Mouse (Mus musculus) heart, postnatal 10 days (tissue): Measurements from ENCODE around the gene Cend1. TPM values are rescaled to one million over a fixed set of nuclear protein-coding genes. Genes with fewer than 3 reads are reported as not detected.
"Not testable (repeated sequence)": the region's sequence is repeated elsewhere in the genome, so short reads cannot be mapped to it uniquely, and the experiment has no call there.

Experiments
- DNase-seq, 2 experiments: peaks; one replicate each; pipeline ENCODE4 v3.0.0; 2021
- intact Hi-C: fragments of 180-260 bp; cut with DNase I; formaldehyde crosslinking; loops from one replicate; pipeline ENCODE4 v1.15.1; 2025
- total RNA-seq, 2 experiments: library from RNA; stranded (reverse); gene quantifications; 2 replicates each; pipeline ENCODE4 v1.2.3; 2021

Cend1 gene
- total RNA-seq, 2 experiments from 2014 or later, result 1.6 TPM

- intact Hi-C loops, DNase-seq: not testable (repeated sequence)
Observed at GRCm38 (mm10) chr7:141446374-141446773, 17.1 kb upstream of the Cend1 start.

GRCm38 (mm10) chr7:141443828-141444237 is 14.5 kb upstream of the Cend1 start, which contains the start of gene Pidd1:
Gene Pidd1 (minus strand): TSS chr7:141444025.
- intact Hi-C loops, result no loop called here
- DNase-seq, result peak; percentile 73 to 78

DNA sequence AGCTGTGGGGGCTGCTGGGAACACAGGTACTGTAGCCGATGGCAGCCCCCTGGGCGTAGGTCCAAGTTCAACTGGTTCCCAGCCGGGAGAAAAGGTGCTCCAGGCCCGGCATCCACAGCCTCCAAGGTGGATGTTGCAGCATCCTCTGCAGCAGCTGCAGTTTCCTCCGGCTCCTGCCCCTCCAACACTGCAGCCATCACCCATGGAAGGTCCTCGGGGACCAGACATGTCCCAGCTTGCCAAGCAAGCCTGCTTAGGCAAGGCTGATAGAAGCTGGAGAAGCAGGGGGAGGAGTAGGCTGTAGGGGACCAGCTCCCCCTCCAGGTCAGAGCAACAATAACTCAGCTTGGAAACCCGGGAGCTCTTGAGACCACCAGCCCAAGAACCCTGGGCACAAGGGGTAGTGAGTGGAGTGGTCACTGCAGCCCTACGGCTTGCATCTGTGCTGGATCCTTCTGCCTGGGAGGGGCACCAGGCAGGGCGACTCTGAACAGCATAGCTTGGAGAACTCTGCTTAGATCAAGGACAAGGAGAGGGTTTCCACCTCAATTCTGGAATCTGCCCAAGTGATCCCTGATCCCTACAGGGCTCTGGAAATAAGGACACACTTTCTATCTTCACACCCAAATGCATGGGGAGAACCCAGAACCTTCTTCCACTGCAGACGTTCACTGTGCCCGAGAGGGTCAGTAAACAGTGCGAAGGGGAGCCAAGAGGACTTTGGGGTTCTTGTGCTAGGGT is 14.0 kb upstream of the Cend1 start:
- intact Hi-C loops, result no loop called here
- DNase-seq, result peak; percentile 31 to 48

DNA sequence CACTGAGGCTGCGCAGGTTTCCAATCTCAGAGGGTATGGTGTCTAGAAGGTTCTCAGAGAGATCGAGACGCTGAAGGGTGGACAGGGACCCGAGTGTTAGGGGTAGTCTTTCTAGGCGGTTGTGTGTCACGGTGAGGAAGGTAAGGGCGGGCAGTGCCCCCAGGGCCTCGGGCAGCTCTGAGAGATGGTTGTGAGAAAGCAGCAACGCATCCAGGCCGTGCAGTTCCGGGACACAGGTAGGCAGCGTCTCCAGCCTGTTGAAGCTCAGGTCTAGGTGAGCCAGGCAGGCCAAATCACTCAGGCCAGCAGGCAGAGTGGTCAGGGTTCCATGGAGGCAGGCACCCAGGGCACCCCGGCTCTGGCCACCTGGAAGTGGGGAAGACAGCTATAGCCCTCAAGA is 12.9 kb upstream of the Cend1 start:
- intact Hi-C loops, result no loop called here
- no peak for DNase-seq

DNA sequence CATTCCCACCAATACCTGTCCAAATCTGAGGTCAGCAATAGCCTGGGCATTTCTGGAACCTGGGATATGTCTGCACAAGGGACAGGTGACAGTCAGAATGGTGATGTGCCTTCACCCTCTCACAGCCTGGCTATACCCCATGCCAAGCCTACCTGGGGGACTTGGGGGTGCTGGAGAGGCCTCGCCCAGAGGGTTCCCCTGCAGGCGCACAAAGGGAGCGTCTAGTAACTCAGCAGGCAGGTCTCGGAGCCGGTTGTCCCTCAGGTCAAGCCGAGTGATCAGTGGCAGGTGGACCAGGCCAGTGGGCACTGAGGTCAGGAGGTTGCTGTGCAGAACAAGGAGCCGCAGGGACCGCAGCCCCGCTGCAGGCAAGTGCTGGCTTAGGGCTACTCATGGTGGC is 12.2 kb upstream of the Cend1 start:
- intact Hi-C loops, result no loop called here

DNA sequence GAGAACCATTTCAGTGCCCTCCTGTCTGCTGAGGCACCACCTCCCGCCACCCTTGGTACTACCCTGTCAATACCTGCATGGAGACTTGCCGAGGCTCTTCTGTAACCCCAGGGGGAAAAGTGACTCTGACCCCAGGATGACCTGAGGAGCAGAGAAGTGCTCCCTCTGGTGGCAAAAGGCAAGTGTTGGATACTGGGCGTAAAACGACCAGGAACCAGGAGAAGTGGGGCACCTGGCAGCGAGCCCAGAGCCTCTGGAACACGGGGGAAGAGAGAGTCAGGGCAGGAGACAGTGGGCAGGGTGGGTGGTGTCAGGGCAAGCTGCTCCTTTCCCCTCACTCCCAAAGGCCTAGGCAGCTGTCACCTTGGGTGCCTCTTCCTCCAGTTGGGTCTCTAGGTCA is 11.3 kb upstream of the Cend1 start:
- DNase-seq, result peak; percentile 51 to 76
- intact Hi-C loops, result no loop called here

More for the DNA sequence above, 12.2 kb upstream of the Cend1 start:
- DNase-seq, result no peak

GRCm38 (mm10) chr7:141439811-141440210 is 10.5 kb upstream of the Cend1 start:
- no peak for DNase-seq
- intact Hi-C loops, result no loop called here

- no peak for DNase-seq
Observed at GRCm38 (mm10) chr7:141439140-141439679, 9.9 kb upstream of the Cend1 start.

DNA sequence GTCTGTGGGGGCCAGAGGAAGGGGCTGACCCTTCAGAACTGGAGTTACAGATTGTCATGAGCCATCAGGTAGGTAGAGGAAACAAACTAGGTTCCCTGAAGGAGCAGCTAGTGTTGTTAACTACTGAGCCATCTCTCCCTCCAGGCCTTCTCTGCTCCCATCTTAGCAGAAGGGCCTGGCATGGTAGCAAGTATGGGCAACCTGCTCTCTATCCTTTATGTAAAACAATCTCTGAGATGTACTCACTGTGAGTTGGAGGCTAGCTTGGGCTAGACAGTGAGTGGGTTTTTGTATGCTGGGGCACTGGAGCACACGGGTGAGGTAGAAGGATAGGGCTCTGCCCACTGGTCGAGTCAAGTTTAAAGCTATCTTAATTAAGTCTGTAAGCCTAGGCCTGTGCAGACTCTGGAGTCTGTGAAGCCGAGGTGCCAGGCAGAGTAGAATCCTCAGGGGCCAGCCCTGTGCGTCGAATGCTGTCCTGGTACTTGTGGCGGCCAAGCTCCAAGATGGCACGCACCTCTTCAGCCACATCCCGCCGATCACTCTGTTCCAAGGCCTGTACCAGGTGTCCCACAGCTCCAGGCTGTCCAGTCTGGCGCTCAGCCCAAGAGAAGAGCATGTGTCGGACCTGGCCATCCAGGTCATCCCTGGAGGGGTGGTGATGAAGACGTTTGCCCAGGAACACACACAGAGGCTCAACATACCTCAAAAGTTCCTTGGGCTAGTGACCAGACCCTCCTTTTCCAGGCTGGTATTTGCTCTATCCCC is 9.1 kb upstream of the Cend1 start:
- intact Hi-C loops, result no loop called here

More at GRCm38 (mm10) chr7:141439140-141439679, 9.9 kb upstream of the Cend1 start:
- intact Hi-C loops, result no loop called here

DNA sequence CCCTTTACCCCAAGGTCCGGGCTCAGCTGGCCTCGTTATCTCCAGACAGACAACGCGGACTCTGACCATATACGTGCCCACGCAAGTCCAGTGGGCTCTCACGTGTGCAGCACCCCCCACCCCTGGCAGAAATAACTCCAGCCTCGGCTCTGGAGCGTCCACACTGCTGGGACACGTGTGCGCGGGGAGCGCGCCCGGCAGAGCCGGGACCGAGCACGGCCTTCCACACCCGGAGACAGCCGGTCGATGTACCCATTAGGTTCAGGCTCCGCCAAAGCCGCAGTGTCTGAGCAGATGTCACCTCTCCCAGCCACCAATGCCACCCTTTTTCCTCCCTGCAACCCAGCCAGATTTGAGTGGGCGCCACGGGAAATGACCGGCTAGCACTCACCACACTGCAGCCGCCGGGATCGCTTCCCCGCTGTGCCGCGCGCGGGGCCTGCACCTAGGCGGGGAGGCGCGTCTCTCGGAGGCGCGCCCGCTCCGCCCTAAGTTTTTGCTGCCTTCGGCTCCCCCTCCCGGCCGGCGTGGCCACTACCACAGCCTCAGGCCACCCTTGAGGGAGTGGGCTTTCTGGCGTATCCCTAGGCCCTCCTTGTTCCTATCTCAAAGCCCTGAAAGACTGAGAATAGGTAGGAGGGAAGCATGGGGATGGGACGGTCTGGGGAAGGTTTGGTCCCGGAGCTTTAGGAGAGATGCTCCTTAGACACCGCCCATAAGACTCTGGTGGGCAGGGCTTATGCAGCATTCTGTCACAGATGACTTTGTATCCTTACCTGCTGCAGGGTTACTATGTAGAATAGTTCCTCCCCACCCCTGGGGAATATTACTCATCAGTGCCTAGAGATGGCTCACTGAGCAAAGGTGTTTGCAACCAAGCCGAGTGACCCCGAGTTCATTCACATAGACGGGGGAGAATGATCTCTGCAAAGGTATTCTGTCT is 8.2 kb upstream of the Cend1 start, which contains the start of gene Slc25a22:
Gene Slc25a22 (minus strand): TSS at position 715 of the 943 bp plus-strand sequence.
- intact Hi-C loops, result loop anchor here (1.0 kb wide), 1 partner anchor 28 kb away; no protein-coding TSS in a partner anchor

More for the DNA sequence above, 9.1 kb upstream of the Cend1 start:
- no peak for DNase-seq

DNA sequence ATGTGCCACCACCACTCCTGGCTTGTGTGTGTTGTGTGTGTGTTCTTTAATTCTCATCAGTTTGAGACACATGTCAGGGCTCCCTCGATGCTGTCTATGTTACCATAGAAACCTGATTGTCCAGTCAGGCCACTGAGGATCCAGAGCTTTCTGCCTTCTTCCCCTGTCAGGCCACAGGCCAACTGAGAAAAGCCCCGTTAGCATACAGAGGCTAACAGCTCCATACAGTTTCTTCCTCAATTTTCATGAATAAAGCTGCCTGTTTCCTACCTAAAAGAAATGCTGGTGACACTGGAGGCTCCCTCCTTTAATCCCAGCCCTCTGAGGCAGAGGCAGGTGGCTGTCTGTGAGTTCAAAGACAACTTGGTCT is 7.2 kb upstream of the Cend1 start:
- intact Hi-C loops, result no loop called here
- DNase-seq, result no peak

More for the DNA sequence above, 8.2 kb upstream of the Cend1 start, which contains the start of gene Slc25a22:
- peak; percentile 88 for DNase-seq

DNA sequence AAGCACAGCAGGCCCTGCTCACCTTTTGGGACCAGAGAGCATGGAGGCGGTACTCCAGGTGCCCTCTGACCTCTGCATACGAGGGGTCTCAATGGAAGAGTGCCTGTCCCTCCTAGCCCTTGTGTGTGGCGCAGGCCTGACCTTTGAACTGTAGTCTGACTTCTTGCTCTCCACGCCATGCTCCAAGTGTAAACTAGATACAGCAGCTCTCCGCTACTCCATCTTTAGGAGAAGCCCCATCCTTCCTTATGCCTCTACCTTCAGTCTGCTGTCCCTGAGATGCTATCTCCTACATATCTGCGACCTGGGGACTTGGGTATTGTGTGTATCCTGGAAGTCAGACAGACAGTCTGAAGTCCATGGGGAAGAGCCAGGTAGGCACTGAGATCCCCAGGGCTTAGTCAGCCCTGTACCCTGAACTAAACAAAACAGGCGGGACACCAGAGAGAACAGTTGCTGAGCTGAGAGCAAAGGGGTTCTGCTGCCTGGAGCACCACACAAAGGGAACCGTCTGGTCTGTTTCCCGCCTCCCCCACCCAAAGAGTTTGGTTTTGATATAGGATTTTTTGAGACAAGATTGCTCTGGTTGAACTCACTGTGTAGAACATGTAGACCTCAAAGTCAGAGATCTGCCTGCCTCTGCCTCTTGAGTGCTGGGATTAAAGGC is 6.7 kb upstream of the Cend1 start:
- intact Hi-C loops, result no loop called here
- DNase-seq, result no peak

GRCm38 (mm10) chr7:141435129-141435855 is 6.0 kb upstream of the Cend1 start:
- intact Hi-C loops, result no loop called here
- DNase-seq, result peak; percentile 71 to 75

- DNase-seq, result peak; percentile 60 to 69
Observed at GRCm38 (mm10) chr7:141434464-141434863, 5.2 kb upstream of the Cend1 start.

GRCm38 (mm10) chr7:141433517-141434400 is 4.5 kb upstream of the Cend1 start:
- intact Hi-C loops, result no loop called here
- DNase-seq, result no peak

More at GRCm38 (mm10) chr7:141434464-141434863, 5.2 kb upstream of the Cend1 start:
- intact Hi-C loops, result no loop called here

- intact Hi-C loops, result no loop called here
- peak; percentile 83 for DNase-seq
Observed at GRCm38 (mm10) chr7:141432741-141433516, 3.6 kb upstream of the Cend1 start.

- intact Hi-C loops, result no loop called here
- peak; percentile 74 to 78 for DNase-seq
Observed at GRCm38 (mm10) chr7:141432186-141432611, 2.9 kb upstream of the Cend1 start.
